Mouse (Mus musculus) MEL (cell line): Measurements from ENCODE around the gene Tprn. TPM values are rescaled to one million over a fixed set of nuclear protein-coding genes. Genes with fewer than 3 reads are reported as not detected.

Experiments used
- DNase-seq: peaks from one replicate; pipeline ENCODE4 v3.0.0; 2011; ENCODE audit warnings: low read depth, low spot score
- H3K27ac ChIP-seq: 2 replicates; pipeline ENCODE4 v1.5.1; 2012; ENCODE audit warnings: low read depth, mild to moderate bottlenecking, control low read depth, low read length, moderate library complexity; ENCODE audit not compliant: control insufficient read depth
- H3K27me3 ChIP-seq, 2 experiments: fragments of 150-350 bp in 1 of 2; sonication (generic) in 1 of 2; 2 replicates each; pipeline ENCODE4 v1.6.1; 2012; ENCODE audit warnings: low read length in 2 of 2, mild to moderate bottlenecking in 2 of 2, improper control_type of control experiment in 1 of 2, moderate library complexity in 1 of 2; ENCODE audit not compliant: insufficient read depth in 2 of 2, control insufficient read depth in 1 of 2
- H3K36me3 ChIP-seq, 2 experiments: 2 replicates each; pipeline ENCODE4 v1.6.1; 2012 to 2014; ENCODE audit warnings: low read length in 2 of 2, improper control_type of control experiment in 1 of 2, inconsistent platforms in 1 of 2, mild to moderate bottlenecking in 1 of 2; ENCODE audit not compliant: insufficient read depth in 2 of 2, control insufficient read depth in 1 of 2
- H3K4me1 ChIP-seq, 2 experiments: fragments of 150-350 bp in 1 of 2; sonication (generic) in 1 of 2; 2 replicates each; pipeline ENCODE4 v1.6.1; 2012; ENCODE audit warnings: low read length in 2 of 2, improper control_type of control experiment in 1 of 2, mild to moderate bottlenecking in 1 of 2; ENCODE audit not compliant: insufficient read depth in 2 of 2, control insufficient read depth in 1 of 2
- H3K4me3 ChIP-seq, 2 experiments: fragments of 150-350 bp in 1 of 2; sonication (generic) in 1 of 2; 2 replicates each; pipeline ENCODE4 v1.5.1; 2012; ENCODE audit warnings: low read depth in 2 of 2, low read length in 2 of 2, mild to moderate bottlenecking in 2 of 2, moderate library complexity in 2 of 2, control low read depth in 1 of 2, improper control_type of control experiment in 1 of 2; ENCODE audit not compliant: control insufficient read depth in 1 of 2, insufficient read depth in 1 of 2
- H3K79me2 ChIP-seq: 2 replicates; pipeline ENCODE4 v1.6.1; 2012; ENCODE audit warnings: mild to moderate bottlenecking, low read length, moderate library complexity; ENCODE audit not compliant: control insufficient read depth, poor library complexity, insufficient read depth
- H3K9ac ChIP-seq: 2 replicates; pipeline ENCODE4 v1.6.1; 2012; ENCODE audit warnings: low read depth, mild to moderate bottlenecking, control low read depth, low read length, moderate library complexity; ENCODE audit not compliant: control insufficient read depth, poor library complexity, severe bottlenecking
- H3K9me3 ChIP-seq: fragments of 150-350 bp; sonication (generic); replicated peaks from 2 replicates; pipeline ENCODE4 v1.6.1; 2012; ENCODE audit warnings: mild to moderate bottlenecking, low read length, improper control_type of control experiment, moderate library complexity; ENCODE audit not compliant: insufficient read depth
- BHLHE40 ChIP-seq: IDR thresholded peaks from 2 replicates; pipeline ENCODE4 v1.6.1; 2012; ENCODE audit warnings: low read depth, mild to moderate bottlenecking, inconsistent platforms, low read length, improper control_type of control experiment, borderline replicate concordance
- CTCF ChIP-seq, 3 experiments: IDR thresholded peaks in 2 of 3; conservative IDR thresholded peaks in 1 of 3; 2 replicates each; pipeline ENCODE4 v1.5.1; 2011 to 2012; ENCODE audit warnings: low read length in 3 of 3, low read depth in 2 of 3, mild to moderate bottlenecking in 2 of 3, improper control_type of control experiment in 1 of 3, inconsistent platforms in 1 of 3, mixed read lengths in 1 of 3, moderate library complexity in 1 of 3; ENCODE audit not compliant: control insufficient read depth in 1 of 3, insufficient read depth in 1 of 3, poor library complexity in 1 of 3, severe bottlenecking in 1 of 3
- ELF1 ChIP-seq: IDR thresholded peaks from 2 replicates; pipeline ENCODE4 v1.6.1; 2014; ENCODE audit warnings: low read depth, mild to moderate bottlenecking, inconsistent platforms, low read length, improper control_type of control experiment, moderate library complexity
- EP300 ChIP-seq, 2 experiments: IDR thresholded peaks; 2 replicates each; pipeline ENCODE4 v1.6.1; 2011; ENCODE audit warnings: improper control_type of control experiment in 2 of 2, low read length in 2 of 2, low read depth in 1 of 2, mild to moderate bottlenecking in 1 of 2
- ETS1 ChIP-seq: IDR thresholded peaks from 2 replicates; pipeline ENCODE4 v1.6.1; 2012; ENCODE audit warnings: low read depth, mild to moderate bottlenecking, inconsistent platforms, low read length, improper control_type of control experiment, moderate library complexity
- GABPA ChIP-seq: IDR thresholded peaks from 2 replicates; pipeline ENCODE4 v1.6.1; 2012; ENCODE audit warnings: low read depth, mild to moderate bottlenecking, inconsistent platforms, low read length, improper control_type of control experiment, moderate library complexity
- KAT2A ChIP-seq: conservative IDR thresholded peaks from 2 replicates; pipeline ENCODE4 v1.6.1; 2012; ENCODE audit warnings: low read depth, low read length, improper control_type of control experiment, inconsistent platforms
- MAFK ChIP-seq: IDR thresholded peaks from 2 replicates; pipeline ENCODE4 v1.6.1; 2011; ENCODE audit warnings: low read depth, mild to moderate bottlenecking, low read length, improper control_type of control experiment, borderline replicate concordance
- MAX ChIP-seq: IDR thresholded peaks from 2 replicates; pipeline ENCODE4 v1.6.1; 2011; ENCODE audit warnings: low read length, improper control_type of control experiment
- MAZ ChIP-seq: IDR thresholded peaks from 2 replicates; pipeline ENCODE4 v1.6.1; 2012; ENCODE audit warnings: low read depth, mild to moderate bottlenecking, inconsistent platforms, low read length, improper control_type of control experiment
- MEF2A ChIP-seq: IDR thresholded peaks from 2 replicates; pipeline ENCODE4 v1.6.1; 2014; ENCODE audit warnings: low read depth, mild to moderate bottlenecking, inconsistent platforms, low read length, improper control_type of control experiment; ENCODE audit not compliant: poor library complexity, insufficient replicate concordance, severe bottlenecking; ENCODE audit errors: extremely low read depth
- MXI1 ChIP-seq: IDR thresholded peaks from 2 replicates; pipeline ENCODE4 v1.6.1; 2011; ENCODE audit warnings: mild to moderate bottlenecking, low read depth, low read length, improper control_type of control experiment
- MYB ChIP-seq: IDR thresholded peaks from 2 replicates; pipeline ENCODE4 v1.6.1; 2011; ENCODE audit warnings: mild to moderate bottlenecking, low read depth, low read length, improper control_type of control experiment
- NELFE ChIP-seq: IDR thresholded peaks from 2 replicates; pipeline ENCODE4 v1.6.1; 2011; ENCODE audit warnings: low read depth, low read length, improper control_type of control experiment
- POLR2AphosphoS2 ChIP-seq: IDR thresholded peaks from 2 replicates; pipeline ENCODE4 v1.6.1; 2011; ENCODE audit warnings: low read length, improper control_type of control experiment
- RCOR1 ChIP-seq: IDR thresholded peaks from 2 replicates; pipeline ENCODE4 v1.6.1; 2012; ENCODE audit warnings: low read depth, mild to moderate bottlenecking, inconsistent platforms, low read length, improper control_type of control experiment
- SIN3A ChIP-seq: IDR thresholded peaks from 2 replicates; pipeline ENCODE4 v1.6.1; 2012; ENCODE audit warnings: low read length, improper control_type of control experiment, inconsistent platforms
- TAL1 ChIP-seq: IDR thresholded peaks from 2 replicates; pipeline ENCODE4 v1.6.1; 2012; ENCODE audit warnings: mild to moderate bottlenecking, inconsistent platforms, low read length, moderate library complexity, mixed read lengths
- TCF12 ChIP-seq: IDR thresholded peaks from 2 replicates; pipeline ENCODE4 v1.6.1; 2014; ENCODE audit warnings: low read depth, mild to moderate bottlenecking, inconsistent platforms, low read length, improper control_type of control experiment, moderate library complexity
- USF1 ChIP-seq: IDR thresholded peaks from 2 replicates; pipeline ENCODE4 v1.6.1; 2014; ENCODE audit warnings: low read depth, mild to moderate bottlenecking, inconsistent platforms, low read length, improper control_type of control experiment, moderate library complexity
- USF2 ChIP-seq, 2 experiments: IDR thresholded peaks; 2 replicates each; pipeline ENCODE4 v1.6.1; 2011 to 2012; ENCODE audit warnings: improper control_type of control experiment in 2 of 2, low read length in 2 of 2, borderline replicate concordance in 1 of 2, inconsistent platforms in 1 of 2, low read depth in 1 of 2, mild to moderate bottlenecking in 1 of 2; ENCODE audit not compliant: insufficient read depth in 1 of 2
- ZC3H11A ChIP-seq: IDR thresholded peaks from 2 replicates; pipeline ENCODE4 v1.6.1; 2012; ENCODE audit warnings: low read depth, mild to moderate bottlenecking, inconsistent platforms, low read length, improper control_type of control experiment
- ZMIZ1 ChIP-seq: IDR thresholded peaks from 2 replicates; pipeline ENCODE4 v1.6.1; 2012; ENCODE audit warnings: low read depth, mild to moderate bottlenecking, inconsistent platforms, low read length, improper control_type of control experiment, moderate library complexity
- ZNF384 ChIP-seq: IDR thresholded peaks from 2 replicates; pipeline ENCODE4 v1.6.1; 2012; ENCODE audit warnings: low read depth, mild to moderate bottlenecking, inconsistent platforms, low read length, improper control_type of control experiment
- polyA plus RNA-seq, 2 experiments: library from polyadenylated mRNA; stranded (reverse) in 1 of 2; unstranded in 1 of 2; fragments of >175 nt in 1 of 2; fragments of >200 nt in 1 of 2; gene quantifications; 2 replicates each; pipeline versions ENCODE4 v1.2.1 to v1.2.4; 2012; ENCODE audit warnings: low replicate concordance in 2 of 2, low read depth in 1 of 2; ENCODE audit not compliant: insufficient read length in 2 of 2, insufficient read depth in 1 of 2, missing spikeins in 1 of 2
- total RNA-seq: library from RNA; depleted of rRNA; stranded (reverse); fragments of 300-350 nt; gene quantifications from 2 replicates; pipeline ENCODE4 v1.2.3, GENCODE M21; 2012

Tprn gene
- total and polyA plus RNA-seq, 3 experiments: 32.9 to 50.8 TPM; not detected in 1

DNA sequence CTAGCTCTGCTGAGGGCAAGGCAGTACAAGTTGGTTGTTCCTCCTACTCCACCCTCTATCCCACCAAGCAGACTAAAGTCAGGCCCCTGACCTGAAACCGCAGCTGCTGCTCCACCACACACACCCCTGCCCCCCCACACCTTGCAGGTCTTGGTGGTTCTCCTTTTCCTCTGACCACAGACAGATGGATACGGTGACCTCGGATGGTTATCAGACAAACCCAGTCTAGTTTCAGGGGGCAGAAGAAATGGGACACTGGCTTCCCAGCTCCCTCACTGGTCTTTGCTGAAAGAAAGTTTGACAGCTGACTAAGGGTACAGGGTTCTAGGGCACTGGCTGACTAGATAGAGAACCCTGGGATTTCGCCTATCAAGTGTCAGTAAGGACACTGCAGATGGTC is 29.0 kb upstream of the Tprn start:
- 0 out of 4 replicates have a peak overlapping the region, but pooled peaks of 1 of the 2 experiments have one; percentile 19 for H3K4me3 ChIP-seq
- no peaks in the 10 kb centered on the region for H3K9me3 ChIP-seq
- H3K4me1 ChIP-seq: peaks cover 9 to 31% of the 10 kb centered on the region in 2 experiments
- no peaks in the 10 kb centered on the region; the same call in 1 of the 2 replicates for H3K79me2 ChIP-seq
- H3K27me3 ChIP-seq: no peaks in the 10 kb centered on the region
- no peak overlapping the region for H3K27ac ChIP-seq
- peak; percentile 80 for DNase-seq
- peaks cover 0 to 8% of the 10 kb centered on the region in 2 experiments; a peak in 2 of 4 replicates for H3K36me3 ChIP-seq
- peak; percentile 75 for TF ChIP-seq TCF12
- 0 out of 2 replicates have a peak, but pooled peaks have one; percentile 25 for TF ChIP-seq SIN3A
- TF ChIP-seq ETS1: peak; percentile 75
- peak; percentile 79 for TF ChIP-seq TAL1
- TF ChIP-seq RCOR1: 0 out of 2 replicates have a peak, but pooled peaks have one; percentile 27
- peak; percentile 50 to 71 for TF ChIP-seq EP300 (IDR thresholded peaks at IDR 0.05; ENCODE audit: low read depth in 1 of 2, low read length in 2 of 2)
- TF ChIP-seq MYB: no peak
- no peak for TF ChIP-seq ZMIZ1
- no peak overlapping the region for H3K9ac ChIP-seq

DNA sequence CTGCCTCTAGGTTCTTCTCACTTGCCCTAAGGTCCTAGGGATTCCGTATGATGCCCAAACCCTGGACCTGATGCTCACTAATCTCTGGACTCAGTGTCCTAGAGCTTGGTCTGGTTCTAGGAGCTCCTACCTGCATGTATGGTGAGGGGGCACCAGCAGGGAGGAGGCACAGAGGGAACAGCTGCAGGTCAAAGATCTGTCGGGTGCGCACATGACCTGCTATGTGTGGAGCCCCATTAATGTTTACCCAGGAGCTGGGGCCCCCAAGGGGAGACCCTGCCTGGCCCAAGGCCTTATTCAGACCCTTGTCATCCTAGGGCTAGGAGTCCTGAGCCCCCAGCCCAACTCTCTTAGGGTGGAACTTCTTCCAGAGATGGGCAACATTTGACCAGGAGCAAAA is 28.4 kb upstream of the Tprn start, which contains the start of gene Slc34a3:
Slc34a3 (minus strand) TSS at position 315 of the 400 bp plus-strand sequence.
- TF ChIP-seq ZNF384: no peak
- no peak for TF ChIP-seq KAT2A
- TF ChIP-seq MAX: no peak
- no peak for TF ChIP-seq POLR2AphosphoS2
- TF ChIP-seq ZC3H11A: no peak
- TF ChIP-seq USF2 (IDR thresholded peaks at IDR 0.05; ENCODE audit: borderline replicate concordance in 1 of 2, insufficient read depth in 1 of 2, low read depth in 1 of 2, low read length in 2 of 2): no peak
- TF ChIP-seq ZMIZ1: no peak
- TF ChIP-seq CTCF (IDR thresholded peaks at IDR 0.05 in 2 of 3, conservative IDR thresholded peaks at IDR 0.05 in 1 of 3; ENCODE audit: control insufficient read depth in 1 of 3, insufficient read depth in 1 of 3, low read depth in 2 of 3, low read length in 3 of 3, poor library complexity in 1 of 3, severe bottlenecking in 1 of 3): no peak
- TF ChIP-seq MYB: no peak
- TF ChIP-seq MAZ: no peak
- no peak for TF ChIP-seq USF1
- no peak for TF ChIP-seq MAFK
- no peak for TF ChIP-seq MEF2A
- no peak for TF ChIP-seq ELF1
- TF ChIP-seq NELFE: no peak
- TF ChIP-seq BHLHE40: no peak
- TF ChIP-seq GABPA: no peak
- no peak for TF ChIP-seq MXI1
- TF ChIP-seq, all 39 proteins: peak for 0
- Histone ChIP-seq H3K27me3 (no peaks in the 10 kb centered on the region), H3K4me1 (peaks cover 6 to 29% of the 10 kb centered on the region in 2 experiments), H3K4me3 (0 out of 4 replicates have a peak within 1 kb of the TSS, but pooled peaks of 1 of the 2 experiments have one; percentile 19), H3K9ac (no peak within 1 kb of the TSS), H3K79me2 (no peaks in the 10 kb centered on the region), H3K27ac (no peak within 1 kb of the TSS), H3K9me3 (no peaks in the 10 kb centered on the region), H3K36me3 (peaks cover 0 to 6% of the 10 kb centered on the region in 2 experiments; a peak in 2 of 4 replicates)
- DNase-seq: no peak
